Mouse (Mus musculus) lung, postnatal 0 days (tissue): ENCODE data around the gene Aimp2.

Source experiments
- CTCF ChIP-seq: IDR thresholded peaks from 2 replicates; pipeline ENCODE4 v1.5.1; 2016; ENCODE audit warnings: antibody characterized with exemption, mild to moderate bottlenecking
- EP300 ChIP-seq: IDR thresholded peaks from 2 replicates; pipeline ENCODE4 v1.6.1; 2016; ENCODE audit warnings: antibody characterized with exemption, mild to moderate bottlenecking, control low read depth

DNA sequence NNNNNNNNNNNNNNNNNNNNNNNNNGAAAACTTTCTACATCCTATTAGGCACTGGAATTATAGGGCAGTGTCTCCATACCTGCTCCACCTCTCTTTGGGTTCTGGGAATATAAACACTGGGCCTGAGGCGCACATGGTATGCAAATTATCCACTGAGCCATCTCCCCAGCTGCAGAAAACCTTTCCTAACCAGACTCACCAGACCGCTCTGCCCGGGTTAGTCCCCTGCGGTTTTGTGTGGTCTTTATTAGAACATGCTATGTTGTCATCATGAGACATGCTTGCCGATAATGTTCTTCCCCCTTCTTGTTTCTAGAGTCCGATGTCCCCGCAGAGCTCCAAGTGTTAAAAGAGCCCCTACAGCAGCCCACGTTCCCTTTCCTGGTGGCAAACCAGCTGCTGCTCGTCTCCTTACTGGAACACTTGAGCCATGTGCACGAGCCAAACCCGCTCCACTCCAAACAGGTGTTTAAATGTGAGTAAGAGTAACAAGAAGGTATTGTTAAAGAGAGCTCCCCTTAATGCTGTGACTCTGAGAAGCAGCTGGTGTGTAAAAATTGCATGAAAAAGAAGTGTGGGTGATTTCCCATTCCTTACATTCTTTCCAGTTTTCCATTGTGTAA is 38.0 kb downstream of the Aimp2 start:
- TF ChIP-seq CTCF: no peak
- no peak for TF ChIP-seq EP300
